Mouse (Mus musculus) lung, postnatal 4 days (tissue): ENCODE results near the gene Acox3.
A peak's percentile ranks its signal among the peaks of the same experiment; 100 is the strongest.
"Not testable (repeated sequence)": the region's sequence is repeated elsewhere in the genome, so short reads cannot be mapped to it uniquely, and the experiment has no call there.

Experiments used
- DNase-seq, 2 experiments: peaks; one replicate each; pipeline ENCODE4 v3.0.0; 2021

The Acox3 gene

DNA sequence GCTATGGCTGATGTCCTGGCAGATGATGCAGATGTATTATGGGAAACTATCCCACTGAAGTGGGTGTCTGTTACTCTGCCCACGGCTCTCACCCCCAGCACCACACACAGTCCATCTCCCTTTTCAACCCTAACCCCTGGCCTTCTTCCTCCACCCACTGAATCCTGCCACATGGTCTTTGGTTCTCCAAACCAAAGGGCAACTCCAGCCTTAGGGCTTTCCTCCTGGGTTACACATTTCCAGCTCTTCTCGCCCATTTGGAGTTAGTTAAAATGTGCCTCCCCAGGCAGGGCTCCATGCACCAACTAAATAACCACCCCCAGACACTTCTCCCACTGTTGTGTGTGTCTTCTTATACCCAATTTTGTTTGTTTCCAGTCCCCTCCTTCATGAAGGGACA is 4.4 kb upstream of the Acox3 start:
- DNase-seq: no peak

DNA sequence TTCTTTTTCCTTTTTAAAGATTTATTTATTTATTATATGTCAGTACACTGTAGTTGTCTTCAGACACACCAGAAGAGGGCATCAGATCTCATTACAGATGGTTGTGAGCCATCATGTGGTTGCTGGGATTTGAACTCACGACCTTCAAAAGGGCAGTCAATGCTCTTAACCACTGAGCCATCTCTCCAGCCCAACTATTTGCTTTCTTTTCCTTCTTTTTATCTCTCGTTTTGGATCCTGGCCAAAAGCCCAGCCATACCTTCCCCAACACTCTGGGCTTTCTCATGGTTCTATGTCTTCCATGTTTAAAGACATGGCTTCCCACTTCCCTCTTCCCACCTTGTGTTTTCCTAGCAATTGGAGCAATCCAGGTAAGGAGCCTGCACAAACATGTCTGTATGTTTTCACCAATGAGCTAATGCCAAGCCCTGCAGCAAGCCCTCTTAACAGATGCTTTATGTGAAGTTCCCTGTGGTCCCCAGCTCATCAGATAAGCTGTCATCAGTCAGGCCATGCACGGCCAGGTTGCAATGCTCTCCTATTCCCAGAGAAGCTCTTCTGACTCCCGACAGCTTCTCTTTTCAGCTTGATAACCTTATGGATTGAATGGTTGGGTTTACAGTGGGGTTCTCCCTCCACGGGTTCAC is 3.5 kb upstream of the Acox3 start:
- no peak for DNase-seq

DNA sequence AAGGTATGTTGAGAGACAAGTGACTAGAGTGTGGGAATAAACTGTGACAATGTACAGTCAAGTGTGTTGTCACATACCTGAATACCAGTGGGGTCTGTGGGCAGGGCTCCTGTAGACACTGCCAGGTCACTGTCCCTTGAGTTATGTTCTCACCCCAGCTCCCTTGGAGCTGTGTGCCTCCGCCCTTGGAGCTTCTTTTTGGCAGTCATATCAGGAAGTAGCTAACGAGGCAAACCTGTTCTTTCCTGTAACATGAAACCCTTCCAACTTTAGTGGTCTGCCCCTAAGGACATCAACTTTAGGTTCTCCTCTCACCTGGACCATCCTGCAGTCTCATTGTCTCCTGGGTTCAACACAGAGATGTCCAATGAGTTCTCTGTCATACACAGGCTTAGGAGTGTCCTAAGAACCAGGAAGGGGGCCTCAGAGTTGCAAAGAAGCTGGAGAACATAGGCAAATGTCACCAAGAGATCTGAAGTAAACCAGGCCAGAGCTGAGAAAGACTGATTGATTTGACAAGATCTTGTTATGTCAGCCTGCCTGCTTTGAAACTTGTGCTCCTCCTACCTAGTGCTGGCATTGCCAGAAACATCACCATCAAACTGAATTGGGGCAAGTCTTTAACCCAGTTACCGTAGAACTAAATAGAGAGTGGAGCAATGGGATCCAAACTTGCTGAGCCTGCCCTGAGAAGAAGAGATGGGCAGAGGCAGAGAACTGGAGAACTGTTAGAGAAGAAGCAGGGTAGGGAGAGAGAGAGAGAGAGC is 2.5 kb upstream of the Acox3 start:
- DNase-seq: no peak

DNA sequence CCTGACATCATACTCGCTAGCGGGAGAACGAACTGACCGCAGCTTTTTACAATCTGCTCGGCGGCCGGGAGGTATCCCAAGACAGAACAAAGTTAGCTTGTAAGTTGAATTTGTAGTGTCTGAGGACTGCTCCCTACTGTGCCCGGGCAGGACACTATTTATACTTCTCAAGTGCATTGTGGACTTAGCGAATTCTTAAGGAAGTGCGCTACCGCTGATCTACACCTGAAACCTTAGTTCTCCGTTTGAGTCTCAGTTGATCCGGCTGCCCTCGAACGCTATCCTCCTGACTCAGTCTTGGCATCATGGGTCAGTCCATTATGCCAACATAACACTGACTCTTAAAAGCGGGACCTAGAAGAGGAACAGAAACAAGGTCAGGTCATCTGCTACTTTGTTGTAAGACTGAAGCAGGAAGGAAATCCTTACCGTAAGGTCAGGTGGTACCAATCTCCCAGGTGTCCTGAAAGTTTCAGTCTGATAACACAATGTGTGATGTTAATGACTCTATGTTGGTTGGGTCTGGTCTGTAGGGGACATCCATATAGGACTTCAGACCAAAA is 462 bp downstream of the Acox3 start:
- DNase-seq: no peak

DNA sequence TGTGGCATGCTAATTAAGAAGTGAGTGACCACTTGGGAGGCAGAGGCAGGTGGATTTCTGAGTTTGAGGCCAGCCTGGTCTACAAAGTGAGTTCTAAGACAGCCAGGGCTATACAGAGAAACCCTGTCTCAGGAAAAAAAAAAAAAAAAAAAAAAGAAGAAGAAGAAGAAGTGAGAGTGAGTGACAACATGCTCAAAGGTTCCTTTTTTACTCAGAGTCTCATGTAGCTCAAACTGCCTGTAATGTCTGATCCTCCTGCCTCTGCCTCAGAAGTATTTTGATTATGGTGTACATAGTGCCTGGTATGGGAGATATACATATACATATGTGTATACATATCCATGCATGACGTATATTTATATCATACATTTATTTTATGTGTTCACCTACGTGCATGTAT is 1.4 kb downstream of the Acox3 start:
- not testable (repeated sequence) for DNase-seq

DNA sequence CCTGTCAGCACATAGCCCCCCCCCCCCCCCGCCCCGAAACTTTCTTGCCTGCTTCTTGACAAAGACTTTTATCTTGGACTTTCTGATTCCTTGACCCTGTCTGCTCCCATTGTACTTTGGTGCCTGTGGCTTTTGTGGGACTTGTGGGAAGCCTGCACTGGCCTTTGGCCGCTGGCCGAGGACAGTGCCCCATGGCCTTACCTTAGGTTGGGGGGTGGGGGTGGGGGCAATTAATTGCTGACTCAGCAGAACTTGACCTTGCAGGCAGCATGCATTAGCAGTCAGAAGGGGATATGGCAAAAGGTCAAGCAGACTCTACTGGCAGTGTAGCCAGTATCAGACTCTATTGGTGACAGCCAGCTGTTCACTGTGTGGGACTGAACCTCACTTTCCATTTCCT is 8.7 kb downstream of the Acox3 start:
- no peak for DNase-seq

DNA sequence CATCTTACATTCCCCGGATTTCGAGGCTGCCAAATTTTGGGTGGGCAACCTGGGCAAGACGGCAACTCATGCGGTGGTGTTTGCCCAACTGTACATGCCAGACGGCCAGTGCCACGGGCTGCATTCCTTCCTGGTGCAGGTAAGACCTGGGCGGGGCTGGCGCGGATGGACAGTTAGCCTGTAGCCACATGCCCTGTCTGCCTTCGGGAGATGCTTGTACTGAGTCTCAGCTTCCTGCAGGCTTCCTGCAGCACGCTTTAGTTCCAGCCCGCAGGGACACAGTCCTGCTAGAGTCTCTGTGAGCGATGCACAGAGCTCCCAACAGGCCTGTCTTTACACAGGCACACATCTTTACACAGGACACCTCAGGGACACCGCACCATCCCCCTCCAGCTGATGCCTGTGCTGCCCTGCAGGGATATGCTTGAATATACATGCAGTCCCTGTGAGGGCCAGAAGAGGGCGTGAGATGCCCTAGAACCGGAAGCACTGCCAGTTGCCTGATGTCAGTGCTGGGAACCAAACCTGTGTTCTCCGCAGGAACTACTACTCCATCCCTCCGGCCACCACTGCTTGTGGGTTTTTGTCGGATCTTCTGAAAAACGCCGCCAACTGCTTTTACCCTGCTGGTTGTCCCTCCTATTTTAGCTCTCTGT is 9.4 kb downstream of the Acox3 start:
- no peak for DNase-seq

DNA sequence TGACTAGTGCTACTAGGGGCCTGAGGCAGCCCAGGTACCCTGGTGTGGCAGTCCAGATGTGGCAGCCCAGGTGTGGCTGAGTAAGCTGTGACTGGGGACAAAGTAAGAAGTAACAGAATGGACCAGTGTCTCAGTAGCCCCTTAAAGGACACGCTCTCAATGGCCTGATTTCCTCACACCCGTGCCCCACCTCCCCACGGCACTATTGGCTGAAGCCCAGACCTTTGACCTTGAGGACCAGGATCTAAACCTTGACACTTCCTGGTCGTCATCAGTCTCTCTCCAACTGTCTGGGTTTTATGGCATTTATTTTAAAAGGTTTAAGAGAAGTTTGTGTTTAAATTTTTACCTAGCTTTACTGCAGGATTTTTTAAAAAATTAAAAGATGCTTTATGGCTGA is 10.0 kb downstream of the Acox3 start:
- no peak for DNase-seq

DNA sequence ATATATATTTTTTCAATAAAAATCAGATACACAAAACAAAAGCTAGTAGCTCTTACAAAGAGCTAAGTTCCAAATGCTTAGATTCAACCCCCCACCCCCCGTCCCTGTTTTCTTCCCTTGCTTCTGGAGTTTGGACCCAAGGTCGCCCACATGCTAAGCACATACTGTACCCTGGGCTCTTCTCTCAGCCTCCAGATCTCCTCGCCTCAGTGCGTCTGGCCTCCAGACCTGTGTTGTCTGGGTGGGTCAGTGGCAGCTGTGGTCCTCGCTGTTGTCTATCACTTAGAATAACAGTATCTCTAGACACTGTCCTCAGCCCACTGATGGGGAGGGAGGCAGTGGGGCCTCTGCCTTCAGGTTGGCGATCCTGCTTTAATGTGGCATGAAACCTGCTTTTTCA is 10.4 kb downstream of the Acox3 start:
- no peak for DNase-seq

DNA sequence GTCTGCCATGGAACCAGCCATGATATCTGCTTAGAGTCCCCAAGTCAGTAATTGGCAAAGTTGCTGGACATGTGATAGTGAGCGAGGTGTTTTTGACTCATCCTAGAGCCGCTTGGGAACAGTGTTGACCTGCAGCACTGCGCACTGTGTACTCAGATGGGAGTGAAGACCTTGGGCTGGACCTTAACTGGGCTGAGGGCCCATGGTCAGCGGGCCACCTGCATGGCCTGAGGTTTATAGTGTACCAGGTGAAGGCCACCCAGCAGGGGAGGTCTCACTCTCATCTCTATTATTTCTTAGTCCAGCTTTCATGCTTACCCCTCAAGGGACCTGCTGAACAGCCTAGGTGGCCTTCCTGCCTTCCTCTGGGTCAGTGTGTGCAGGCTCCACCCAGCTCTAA is 11.9 kb downstream of the Acox3 start:
- no peak for DNase-seq

DNA sequence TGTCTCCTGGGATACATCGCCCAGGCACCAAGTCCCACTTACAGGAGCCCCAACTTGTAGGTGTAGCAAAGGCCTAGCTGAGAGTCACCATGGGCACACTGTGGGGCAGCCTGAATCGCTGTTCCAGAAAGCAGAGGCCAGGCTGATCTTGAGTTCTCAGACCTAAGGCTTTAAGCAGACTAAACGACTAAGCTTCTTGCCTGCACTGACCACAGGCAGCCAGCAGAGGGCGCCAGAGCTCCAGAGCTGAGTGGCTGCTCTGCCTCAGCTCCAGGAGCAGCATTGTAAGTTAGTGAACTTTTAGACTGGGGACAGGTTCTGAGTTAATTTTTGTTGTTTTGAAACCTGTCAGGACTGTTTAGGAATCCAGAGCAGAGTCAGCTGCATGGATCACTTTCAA is 12.9 kb downstream of the Acox3 start:
- peak; percentile 72 to 79 for DNase-seq

DNA sequence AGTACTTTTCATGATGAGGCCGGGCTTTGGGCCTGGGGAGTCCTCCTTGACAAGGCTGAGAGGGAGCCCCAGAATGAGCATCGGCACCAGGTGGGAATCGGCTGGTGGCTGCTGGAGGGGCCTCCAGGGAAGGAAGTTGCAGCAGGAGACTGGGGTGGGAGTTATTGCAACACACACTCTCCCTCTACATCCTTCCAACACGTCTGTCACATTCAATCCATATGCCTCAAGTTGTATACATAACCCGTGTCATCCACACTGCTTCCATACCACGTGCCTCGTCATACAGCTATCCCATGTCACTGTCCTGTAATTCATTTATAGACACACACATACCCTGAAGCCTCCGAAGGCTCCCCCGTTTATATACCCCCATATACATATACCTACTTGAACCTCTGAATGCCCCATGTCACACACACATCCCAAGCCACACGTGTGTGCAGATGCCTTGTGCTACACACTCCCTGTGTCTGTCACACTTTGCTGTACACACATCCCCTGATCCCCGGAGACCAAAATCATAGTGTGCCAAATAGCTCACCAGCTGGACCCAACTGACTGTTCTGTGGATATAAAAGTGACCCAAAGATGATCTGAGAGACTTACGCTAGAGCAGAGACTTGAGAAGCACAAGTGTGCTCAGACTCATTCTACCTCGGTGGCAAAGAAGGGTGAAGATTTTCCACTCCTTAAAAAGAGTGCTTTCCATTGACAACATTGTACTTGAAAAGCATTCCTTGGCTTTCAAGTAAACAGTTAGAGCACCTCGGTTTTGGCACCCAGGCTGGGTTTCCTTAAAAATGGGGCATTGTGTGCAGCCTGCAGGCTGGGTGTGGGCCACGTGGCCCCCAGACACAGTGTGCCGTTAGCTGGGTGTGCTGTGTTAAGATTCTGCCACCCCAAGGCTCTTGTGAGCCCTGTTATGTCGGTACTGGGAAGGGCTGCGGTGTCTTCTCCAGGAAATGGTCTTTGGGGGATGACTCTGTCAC is 13.6 kb downstream of the Acox3 start:
- DNase-seq: peak; percentile 45 to 75

DNA sequence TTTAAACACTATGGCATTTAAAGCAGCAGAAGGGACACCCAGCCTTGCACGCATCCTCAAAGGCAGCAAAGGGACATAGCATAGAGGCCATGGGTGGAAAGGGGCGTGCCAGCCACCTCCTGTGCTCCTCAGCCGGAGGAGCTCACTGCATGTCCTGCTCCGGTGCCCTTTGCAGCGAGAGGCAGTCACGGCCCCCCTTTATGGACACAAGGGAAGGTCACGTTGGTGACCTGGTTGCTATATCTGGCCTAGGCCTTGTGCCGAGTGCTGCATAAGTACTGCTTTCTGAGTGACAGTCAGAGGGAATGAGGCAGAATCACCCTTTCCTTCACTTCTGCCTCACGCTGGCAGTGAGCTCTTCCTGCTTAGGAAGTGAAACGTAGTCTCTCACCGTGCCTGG is 17.4 kb downstream of the Acox3 start:
- DNase-seq: no peak

DNA sequence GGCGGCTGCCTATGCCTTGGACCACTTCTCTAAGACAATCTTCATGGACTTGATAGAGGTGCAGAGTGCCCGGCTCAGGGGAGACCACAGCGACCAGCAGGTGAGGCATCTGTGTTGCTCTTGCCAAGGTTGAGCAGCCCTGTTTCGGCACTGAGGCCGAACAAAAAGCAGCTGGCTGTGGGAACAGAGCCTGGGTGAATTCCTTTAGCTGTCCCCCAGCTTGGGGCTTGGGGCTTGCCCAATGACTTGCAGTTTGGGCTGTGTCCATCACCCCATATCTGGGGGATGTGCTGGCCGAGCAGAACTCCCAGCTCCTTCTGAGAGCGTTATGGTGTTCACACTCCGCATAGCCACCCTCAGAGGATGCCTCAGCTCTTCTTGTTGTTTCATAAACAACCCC is 18.7 kb downstream of the Acox3 start:
- DNase-seq: no peak

DNA sequence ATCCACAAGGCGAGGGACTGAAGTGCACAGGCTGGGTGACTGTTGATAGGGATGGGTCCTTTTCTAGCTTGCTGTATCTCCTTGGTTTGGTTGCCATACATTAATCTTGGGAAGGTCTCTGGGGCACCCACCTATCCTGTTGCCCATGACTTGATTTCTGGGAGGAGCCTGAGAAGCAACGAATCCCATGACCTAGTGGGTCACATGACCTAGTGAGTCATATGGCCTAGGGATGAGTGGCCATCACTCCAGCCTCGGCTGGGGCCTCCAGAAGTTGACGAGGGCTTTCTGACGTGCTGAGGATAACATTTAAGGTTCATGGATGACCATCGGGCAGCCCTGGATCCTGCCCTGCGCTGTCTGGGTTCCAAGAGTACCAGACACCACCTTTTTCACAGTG is 22.5 kb downstream of the Acox3 start:
- no peak for DNase-seq

DNA sequence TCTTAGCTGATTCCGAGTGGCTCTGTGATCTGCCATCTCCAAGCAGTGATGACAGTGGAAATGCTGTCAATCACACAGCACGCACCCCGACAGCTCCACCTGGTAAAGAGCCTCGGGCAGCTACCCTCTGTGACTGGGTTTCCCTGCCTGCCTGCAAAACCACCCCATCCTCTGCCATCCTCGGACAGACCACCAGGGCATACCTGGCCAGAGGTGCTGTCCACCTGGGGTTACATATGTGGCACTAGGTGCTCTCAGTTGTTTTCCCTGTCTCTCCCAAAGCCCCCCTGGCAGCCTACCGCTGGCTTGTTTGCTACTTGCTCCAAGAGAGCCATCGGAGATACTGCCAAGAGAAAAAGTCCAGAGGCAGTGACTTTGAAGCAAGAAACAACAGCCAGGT is 24.0 kb downstream of the Acox3 start:
- DNase-seq: no peak

DNA sequence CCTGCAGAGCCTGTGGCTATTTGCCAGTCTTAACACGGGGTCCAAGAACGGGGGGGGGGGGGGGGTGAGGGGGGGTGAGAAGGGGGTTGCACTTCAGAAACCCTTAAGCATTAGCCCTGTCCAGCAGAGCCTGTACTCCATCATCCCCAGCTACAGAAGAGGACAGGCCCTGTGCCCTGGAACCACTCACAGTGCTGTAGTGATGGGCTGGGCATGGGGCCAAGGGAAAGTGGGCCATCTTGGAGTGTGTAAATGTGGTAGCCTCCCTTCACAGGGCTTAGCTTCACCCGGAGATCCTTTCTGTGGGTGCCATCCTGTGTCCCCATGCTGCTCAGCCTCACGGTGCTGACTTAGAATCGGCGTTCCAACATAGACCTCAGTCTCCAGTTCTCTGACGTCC is 24.9 kb downstream of the Acox3 start:
- DNase-seq: peak; percentile 33 to 69

DNA sequence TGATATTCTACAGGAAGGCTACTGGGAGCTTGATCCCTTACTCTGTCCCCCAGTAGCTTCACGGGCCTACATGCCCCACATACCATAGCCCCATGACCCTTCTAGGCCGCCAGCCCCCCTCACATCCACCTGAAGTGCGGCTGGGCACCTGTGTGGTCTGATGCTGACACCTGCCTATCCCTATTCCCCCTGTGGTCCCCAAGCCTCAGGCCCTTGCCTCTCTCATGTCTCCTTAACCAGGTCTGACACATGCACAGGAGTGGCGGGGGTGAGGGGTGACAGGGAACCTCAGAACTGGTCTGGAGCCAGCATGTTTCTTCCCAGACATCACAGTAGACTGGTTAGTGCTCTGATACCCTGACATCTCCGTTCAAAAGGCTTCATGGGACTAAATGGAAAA is 25.7 kb downstream of the Acox3 start:
- no peak for DNase-seq

DNA sequence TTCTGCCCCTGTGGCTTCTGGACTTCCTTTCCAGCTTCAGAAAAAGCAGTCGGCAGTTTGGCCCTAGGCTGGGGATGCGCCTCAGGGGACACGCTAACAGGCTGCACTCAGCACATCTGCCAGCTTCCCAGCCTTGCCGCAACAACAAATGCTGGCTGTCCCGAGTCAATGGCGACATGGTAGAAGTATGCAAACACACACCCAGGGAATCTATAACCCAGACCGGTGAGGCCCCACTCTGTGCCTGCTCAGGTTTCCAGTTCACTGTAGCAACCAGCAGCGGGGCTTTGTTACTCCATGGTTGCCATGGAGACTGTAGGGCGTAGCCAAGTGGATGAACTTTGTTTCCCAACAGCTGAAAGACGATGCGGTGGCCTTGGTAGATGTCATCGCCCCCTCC is 26.5 kb downstream of the Acox3 start:
- peak; percentile 47 to 56 for DNase-seq

DNA sequence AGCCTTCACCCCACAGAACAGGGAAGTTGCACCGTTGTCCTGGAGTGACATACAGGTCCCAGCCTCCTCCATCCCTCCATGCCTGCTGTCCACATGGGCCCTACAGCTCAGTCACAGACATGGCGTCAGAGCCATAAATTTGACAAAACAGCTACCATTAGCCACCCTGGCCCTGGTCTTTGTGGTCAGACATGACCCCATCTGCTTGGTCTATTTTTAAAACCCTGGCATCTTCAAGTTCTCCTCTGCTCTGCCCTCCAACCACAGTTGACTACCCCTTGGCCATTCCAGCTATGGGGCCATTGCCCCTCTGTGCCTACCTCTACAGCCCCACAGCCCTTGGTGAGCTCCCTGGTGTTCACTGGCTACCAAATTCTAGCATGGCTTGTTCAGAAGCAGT is 27.1 kb downstream of the Acox3 start:
- DNase-seq: no peak

DNA sequence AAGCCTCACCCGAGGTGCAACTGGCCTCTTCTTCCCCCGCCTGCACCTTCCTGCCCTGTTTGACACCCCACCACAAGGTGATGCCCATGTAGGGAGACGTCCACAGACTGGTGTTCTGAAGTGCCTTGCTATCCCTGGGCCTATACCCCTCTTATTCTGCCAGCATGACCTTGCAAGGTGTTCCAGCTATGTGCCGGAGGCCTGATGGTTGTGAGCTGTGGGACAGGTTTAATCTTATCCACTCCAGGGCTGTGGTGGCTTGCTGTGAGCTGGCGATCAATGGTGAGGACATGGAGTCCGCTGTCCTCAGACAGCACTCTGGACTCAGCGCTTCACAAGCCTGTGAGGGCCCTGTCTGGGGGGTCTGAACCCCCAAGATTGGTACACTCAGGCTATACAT is 27.5 kb downstream of the Acox3 start:
- DNase-seq: no peak

DNA sequence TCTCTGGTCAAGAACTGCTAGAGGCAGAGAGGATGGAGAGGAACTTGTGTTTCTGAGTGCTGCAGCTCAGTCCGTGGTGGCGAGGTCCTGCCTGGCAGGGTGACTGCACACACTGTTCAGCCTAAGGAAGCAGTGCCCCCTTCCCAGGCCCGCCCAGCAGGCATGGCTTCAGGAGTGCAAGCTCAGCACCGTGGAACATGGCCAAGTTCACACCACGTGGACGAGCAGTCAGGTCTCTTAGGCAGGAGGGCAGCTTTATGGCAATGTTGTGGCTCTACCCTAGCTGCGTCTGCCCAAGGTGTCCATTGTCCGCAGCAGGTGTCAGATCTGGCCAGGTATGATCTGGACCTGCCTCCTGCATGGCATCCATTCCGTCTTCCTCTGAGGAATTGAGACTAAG is 28.3 kb downstream of the Acox3 start:
- DNase-seq: no peak

DNA sequence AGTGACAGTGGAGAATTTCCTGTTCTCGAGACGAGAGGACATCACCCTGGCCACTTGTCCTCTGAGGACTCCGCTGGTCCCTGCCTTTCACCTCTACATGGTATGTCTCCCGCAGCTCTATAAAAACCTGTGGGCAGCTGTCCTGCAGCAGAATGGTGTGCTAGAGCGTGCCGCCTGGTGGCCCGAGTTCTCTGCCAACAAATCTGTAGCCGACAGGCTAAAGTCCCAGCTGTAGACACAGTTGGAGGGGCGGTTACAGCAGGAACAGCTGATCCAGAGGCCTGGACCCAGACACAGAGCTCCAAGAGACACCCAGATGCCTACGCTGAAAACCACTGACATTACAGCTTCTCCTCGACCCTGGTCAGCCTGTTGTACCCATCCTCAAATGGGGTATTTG is 29.1 kb downstream of the Acox3 start:
- DNase-seq: peak in 1 of 2 experiments; percentile 68
